Comparison of ENCODE assay signal across 26 mouse cellular contexts in genomic region chr1:189846319-189846718, GRCm38 (mm10).
DNase-seq lines count a peak whose midpoint lies in the region; ATAC-seq and TF ChIP-seq lines count a peak whose summit lies in the region.
"Had no signal": no experiment of that assay in that cellular context is flagged by ENCODE, and none has a peak within 500 bp of the region (broad histone marks: within the 10 kb centered on the region; RNA-seq: fewer than 3 reads in every experiment).

No protein-coding gene starts in this region.

- DNase-seq in liver, postnatal 0 days, result no peak
- no peak for DNase-seq in ES-E14 (ENCODE audit: low read depth, low spot score)
- no peak for DNase-seq in heart, embryonic 10.5 days (ENCODE audit: low spot score)
- DNase-seq in lung, postnatal 10 days, result no peak
- no peak for DNase-seq in left cerebral cortex, postnatal 25 days (ENCODE audit: low spot score in 2 of 2)
- DNase-seq: adrenal gland, postnatal 10 days; adrenal gland, postnatal 36 days; B cell, adult 2 months; cerebellum, adult 18-20 months; cerebellum, adult 9-10 months; cerebellum, postnatal 14 days; gastrocnemius, adult 2 months; gastrocnemius, postnatal 25 days; heart, adult 18-20 months; heart, postnatal 14 days had no signal

- H3K4me2 ChIP-seq in liver, embryonic 12.5 days, result no peak overlapping the region
- H3K4me2 ChIP-seq in liver, postnatal 0 days (ENCODE audit: low read depth, low read length), result no peak overlapping the region
- no peak overlapping the region for H3K4me2 ChIP-seq in limb, embryonic 12.5 days
- H3K4me2 ChIP-seq: forebrain, embryonic 13.5 days; heart, embryonic 13.5 days; hindbrain, embryonic 13.5 days had no signal

- no peak overlapping the region for H3K27ac ChIP-seq in liver, embryonic 12.5 days
- H3K27ac ChIP-seq in liver, postnatal 0 days (ENCODE audit: low read depth), result no peak overlapping the region
- H3K27ac ChIP-seq in ES-E14 (ENCODE audit: insufficient read depth, low read depth, low read length, poor library complexity, severe bottlenecking), result peak overlapping the region; percentile 42; the same call in 1 of the 2 replicates
- H3K27ac ChIP-seq in limb, embryonic 12.5 days, result peak overlapping the region; percentile 45; the same call in 1 of the 2 replicates
- no peak overlapping the region for H3K27ac ChIP-seq in heart, embryonic 10.5 days
- H3K27ac ChIP-seq: forebrain, embryonic 10.5 days; forebrain, embryonic 13.5 days; gastrocnemius, adult 2 months; heart, embryonic 13.5 days; hindbrain, embryonic 10.5 days; hindbrain, embryonic 13.5 days had no signal

- H3K36me3 ChIP-seq in liver, embryonic 12.5 days, result peaks cover 12% of the 10 kb centered on the region; the same call in 1 of the 2 replicates
- no peaks in the 10 kb centered on the region for H3K36me3 ChIP-seq in liver, postnatal 0 days (replicated peaks; ENCODE audit: insufficient read depth, low read length)
- H3K36me3 ChIP-seq in ES-E14 (ENCODE audit: control insufficient read depth, insufficient read depth, low read length, poor library complexity, severe bottlenecking), result peaks cover 43% of the 10 kb centered on the region
- peaks cover 78% of the 10 kb centered on the region for H3K36me3 ChIP-seq in limb, embryonic 12.5 days
- H3K36me3 ChIP-seq in heart, embryonic 10.5 days, result peaks cover 80% of the 10 kb centered on the region

- ATAC-seq in liver, embryonic 12.5 days, result peak; percentile 44
- ATAC-seq in liver, postnatal 0 days, result no peak
- no peak for ATAC-seq in limb, embryonic 12.5 days (ENCODE audit: insufficient number of reproducible peaks, insufficient read depth, low FRiP score, low TSS enrichment, low read depth)
- ATAC-seq in megakaryocyte progenitor cell, adult 5-6 weeks (replicated peaks; ENCODE audit: poor library complexity), result peak; percentile 41
- ATAC-seq: forebrain, embryonic 13.5 days; forebrain, embryonic 16.5 days; hindbrain, embryonic 16.5 days had no signal

- H3K9ac ChIP-seq in liver, embryonic 12.5 days, result no peak overlapping the region
- no peak overlapping the region for H3K9ac ChIP-seq in liver, postnatal 0 days (replicated peaks)
- H3K9ac ChIP-seq in ES-E14 (ENCODE audit: insufficient read depth, low read depth, low read length, poor library complexity, severe bottlenecking), result no peak overlapping the region
- no peak overlapping the region for H3K9ac ChIP-seq in limb, embryonic 12.5 days (replicated peaks)
- H3K9ac ChIP-seq: forebrain, embryonic 13.5 days; heart, embryonic 13.5 days; hindbrain, embryonic 13.5 days had no signal

- intact Hi-C loops in left cerebral cortex, postnatal 25 days (cut with DNase I), result no loop called here

- H3K4me1 ChIP-seq in liver, embryonic 12.5 days, result peaks cover 16% of the 10 kb centered on the region
- H3K4me1 ChIP-seq in liver, postnatal 0 days (ENCODE audit: insufficient read depth), result no peaks in the 10 kb centered on the region
- H3K4me1 ChIP-seq in ES-E14 (ENCODE audit: control insufficient read depth in 2 of 2, insufficient read depth in 2 of 2, low read length in 2 of 2, poor library complexity in 1 of 2), result peaks cover 3 to 13% of the 10 kb centered on the region in 2 experiments
- peaks cover 11% of the 10 kb centered on the region for H3K4me1 ChIP-seq in limb, embryonic 12.5 days (replicated peaks)
- peaks cover 6% of the 10 kb centered on the region; the same call in 1 of the 2 replicates for H3K4me1 ChIP-seq in heart, embryonic 10.5 days
- H3K4me1 ChIP-seq: forebrain, embryonic 13.5 days; hindbrain, embryonic 13.5 days had no signal

- in situ Hi-C loops in ES-E14 (cut with MboI; ENCODE audit: low sequenced_read_pairs in 2 of 2, unreplicated experiment in 2 of 2), result no loop called here

- WGBS in liver, embryonic 12.5 days (ENCODE audit: insufficient replicate concordance), result 53% methylated on average over 2 of the region's 2 CpGs
- WGBS in liver, postnatal 0 days (ENCODE audit: insufficient replicate concordance), result 66% methylated on average over 2 of the region's 2 CpGs
- WGBS in limb, embryonic 12.5 days, result 76% methylated on average over 2 of the region's 2 CpGs
- 67% methylated on average over 2 of the region's 2 CpGs for WGBS in heart, embryonic 10.5 days

- no peak for TF ChIP-seq EP300 in liver, postnatal 0 days (IDR thresholded peaks at IDR 0.05; ENCODE audit: low read depth)

- TF ChIP-seq CTCF in liver, postnatal 0 days (IDR thresholded peaks at IDR 0.05; ENCODE audit: low read depth), result no peak

- no peaks in the 10 kb centered on the region for H3K9me3 ChIP-seq in liver, embryonic 12.5 days (replicated peaks)
- H3K9me3 ChIP-seq in liver, postnatal 0 days (ENCODE audit: low read length), result no peaks in the 10 kb centered on the region
- H3K9me3 ChIP-seq in ES-E14 (ENCODE audit: control insufficient read depth, insufficient read depth, low read depth, low read length), result no peaks in the 10 kb centered on the region
- H3K9me3 ChIP-seq in limb, embryonic 12.5 days, result no peaks in the 10 kb centered on the region
- no peaks in the 10 kb centered on the region for H3K9me3 ChIP-seq in heart, embryonic 10.5 days
- H3K9me3 ChIP-seq: forebrain, embryonic 10.5 days; forebrain, embryonic 13.5 days; heart, embryonic 13.5 days; hindbrain, embryonic 10.5 days; hindbrain, embryonic 13.5 days had no signal

- no peaks in the 10 kb centered on the region for H3K27me3 ChIP-seq in liver, embryonic 12.5 days (replicated peaks)
- H3K27me3 ChIP-seq in liver, postnatal 0 days (ENCODE audit: insufficient read depth, low read length), result no peaks in the 10 kb centered on the region
- no peaks in the 10 kb centered on the region for H3K27me3 ChIP-seq in limb, embryonic 12.5 days
- H3K27me3 ChIP-seq in heart, embryonic 10.5 days (ENCODE audit: insufficient read depth, poor library complexity, severe bottlenecking), result no peaks in the 10 kb centered on the region
- H3K27me3 ChIP-seq: CH12.LX; forebrain, embryonic 13.5 days; heart, embryonic 13.5 days; hindbrain, embryonic 13.5 days had no signal

- no peak overlapping the region for H3K4me3 ChIP-seq in liver, embryonic 12.5 days
- H3K4me3 ChIP-seq in liver, postnatal 0 days (ENCODE audit: low read depth, low read length), result no peak overlapping the region
- H3K4me3 ChIP-seq in ES-E14 (ENCODE audit: insufficient read depth in 1 of 2, low read depth in 1 of 2, low read length in 2 of 2, poor library complexity in 1 of 2, severe bottlenecking in 1 of 2), result no peak overlapping the region
- no peak overlapping the region for H3K4me3 ChIP-seq in limb, embryonic 12.5 days (replicated peaks)
- no peak overlapping the region for H3K4me3 ChIP-seq in heart, embryonic 10.5 days
- H3K4me3 ChIP-seq: forebrain, embryonic 10.5 days; forebrain, embryonic 13.5 days; gastrocnemius, adult 2 months; heart, embryonic 13.5 days; hindbrain, embryonic 10.5 days; hindbrain, embryonic 13.5 days had no signal

TF ChIP-seq in ES-E14, 5 proteins besides CTCF, POLR2A, EP300 and RAD21:
- no peak for TF ChIP-seq MAFK (IDR thresholded peaks at IDR 0.05; ENCODE audit: insufficient read depth, low read depth, low read length)
- TF ChIP-seq CHD2 (IDR thresholded peaks at IDR 0.05; ENCODE audit: low read depth, low read length), result no peak
- TF ChIP-seq HCFC1 (IDR thresholded peaks at IDR 0.05; ENCODE audit: borderline replicate concordance, insufficient read depth, low read length), result no peak
- no peak for TF ChIP-seq ZNF384 (IDR thresholded peaks at IDR 0.05; ENCODE audit: low read depth, low read length)
- TF ChIP-seq ZC3H11A (IDR thresholded peaks at IDR 0.05; ENCODE audit: borderline replicate concordance, low read depth, low read length), result no peak
TF ChIP-seq in ES-E14: peak in this region for 0.

Comparison
In these comparisons a context has a peak if more than half of its experiments do, and no peak if none do; other contexts are left out.
1. ATAC-seq: peak in liver, embryonic 12.5 days (single experiment) and megakaryocyte progenitor cell, adult 5-6 weeks (single experiment); none in liver, postnatal 0 days (single experiment) and limb, embryonic 12.5 days (single experiment).
2. H3K27ac ChIP-seq: peak in ES-E14 (single experiment) and limb, embryonic 12.5 days (single experiment); none in liver, embryonic 12.5 days (single experiment), liver, postnatal 0 days (single experiment) and heart, embryonic 10.5 days (single experiment).